Mouse (Mus musculus) heart, postnatal 0 days (tissue): ENCODE measurements around the gene Nr2f2.

Experiments used
- CTCF ChIP-seq: IDR thresholded peaks from 2 replicates; pipeline ENCODE4 v1.5.1; 2016; ENCODE audit warnings: antibody characterized with exemption, control low read depth, low read depth
- EP300 ChIP-seq: IDR thresholded peaks from 2 replicates; pipeline ENCODE4 v1.6.1; 2016; ENCODE audit warnings: antibody characterized with exemption, low read depth

DNA sequence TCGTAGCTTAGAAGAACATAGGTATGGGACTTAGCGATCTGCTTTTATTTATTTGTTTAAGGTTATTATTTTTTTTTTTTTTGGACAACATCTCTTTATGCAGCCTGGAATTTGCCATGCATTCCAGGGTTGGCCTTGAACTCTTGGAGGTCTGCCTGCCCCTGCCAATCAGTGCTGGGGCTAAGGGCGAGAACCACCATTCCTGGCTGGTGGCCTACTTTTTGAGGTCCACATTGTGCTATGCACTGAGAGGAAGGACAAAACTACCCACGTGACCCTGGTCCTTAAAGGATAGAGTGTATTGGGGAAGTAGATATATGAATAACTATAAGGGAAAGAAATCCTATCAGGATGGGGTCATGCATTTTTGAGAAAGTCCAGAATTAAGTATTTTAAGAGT lies 47.9 kb upstream of the Nr2f2 start:
- TF ChIP-seq CTCF = no peak
- TF ChIP-seq EP300 = no peak
